In the genomic region with DNA sequence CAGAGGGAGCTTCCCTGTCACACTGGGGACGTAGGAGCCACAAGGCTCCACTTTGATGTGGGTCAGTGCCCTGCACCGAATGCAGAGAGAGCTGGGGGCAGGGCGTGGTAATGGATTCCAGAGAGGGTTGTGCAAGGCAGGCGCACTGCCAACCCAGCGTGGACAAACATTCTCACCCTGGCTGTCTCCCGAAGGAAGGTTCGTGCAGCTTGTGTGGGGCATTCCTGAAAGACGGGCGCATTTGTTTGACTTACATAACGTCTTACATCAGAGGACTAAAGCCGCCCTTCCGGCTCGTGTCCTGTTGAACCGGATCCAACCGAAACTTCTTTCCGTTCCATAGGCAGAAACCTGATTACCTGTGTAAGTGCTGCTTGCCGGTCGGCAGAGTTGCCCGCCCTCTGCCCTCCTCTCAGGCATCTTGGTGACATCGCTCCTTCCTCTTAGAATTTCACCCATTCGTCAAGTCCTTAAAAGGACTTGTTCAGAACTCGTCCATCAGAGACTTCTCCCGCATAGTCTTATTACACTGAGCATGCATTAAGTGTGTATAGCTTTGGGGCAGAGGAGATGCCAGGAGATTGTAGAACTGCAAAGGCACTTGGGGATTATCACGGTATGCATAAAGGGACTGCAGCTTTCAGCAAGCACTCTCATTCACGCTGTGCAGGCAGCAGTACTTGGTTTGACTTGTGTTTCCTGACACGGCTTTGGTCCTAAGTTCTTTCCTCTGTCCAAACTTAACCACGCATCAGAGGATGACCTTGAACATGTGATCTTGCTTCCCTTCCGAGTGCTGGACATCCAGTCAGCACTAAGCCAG, we compare ENCODE assay signal across 8 mouse cellular contexts. TPM values are rescaled to one million over a fixed set of nuclear protein-coding genes. Genes with fewer than 3 reads are reported as not detected.
DNase-seq lines count a peak whose midpoint lies in the region; ATAC-seq and TF ChIP-seq lines count a peak whose summit lies in the region.

No protein-coding gene starts in this region.

- peak overlapping the region; percentile 42 for H3K4me2 ChIP-seq in embryonic facial prominence, embryonic 11.5 days (ENCODE audit: low read depth, low read length)
- peak overlapping the region; percentile 70 for H3K4me2 ChIP-seq in intestine, postnatal 0 days (replicated peaks; ENCODE audit: low read depth)

- H3K27ac ChIP-seq in embryonic facial prominence, embryonic 11.5 days (replicated peaks; ENCODE audit: low read depth, low read length), result no peak overlapping the region
- no peak overlapping the region for H3K27ac ChIP-seq in intestine, postnatal 0 days (ENCODE audit: low read depth, low read length)

- 27% methylated on average over 28 of the region's 28 CpGs for WGBS in embryonic facial prominence, embryonic 11.5 days
- 18% methylated on average over 28 of the region's 28 CpGs for WGBS in intestine, postnatal 0 days

- no peaks in the 10 kb centered on the region for H3K9me3 ChIP-seq in embryonic facial prominence, embryonic 11.5 days (replicated peaks; ENCODE audit: control insufficient read depth, low read length)
- no peaks in the 10 kb centered on the region for H3K9me3 ChIP-seq in intestine, postnatal 0 days (ENCODE audit: control insufficient read depth)

- intact Hi-C loops in left cerebral cortex, postnatal 10 days (cut with DNase I), result no loop called here

- H3K4me1 ChIP-seq in embryonic facial prominence, embryonic 11.5 days (ENCODE audit: control insufficient read depth, insufficient read depth, low read length), result no peaks in the 10 kb centered on the region
- H3K4me1 ChIP-seq in intestine, postnatal 0 days (replicated peaks; ENCODE audit: control insufficient read depth, insufficient read depth, low read length), result 0 out of 2 replicates have a peak, but pooled peaks cover 3% of the 10 kb centered on the region

- ATAC-seq in embryonic facial prominence, embryonic 11.5 days (replicated peaks; ENCODE audit: insufficient number of reproducible peaks, low FRiP score, low TSS enrichment, low read depth), result 0 out of 2 replicates have a peak, but pooled peaks have one; percentile 59
- ATAC-seq in granulocyte monocyte progenitor cell, adult 5-6 weeks (replicated peaks; ENCODE audit: poor library complexity, severe bottlenecking), result peak; percentile 61
- peak; percentile 84 for ATAC-seq in intestine, postnatal 0 days
- ATAC-seq in megakaryocyte, adult 5-6 weeks (ENCODE audit: poor library complexity, severe bottlenecking), result peak; percentile 49; the same call in 1 of the 2 replicates

- DNase-seq in adrenal gland, adult 8-10 months, result peak; percentile 58
- peak; percentile 69 for DNase-seq in embryonic facial prominence, embryonic 11.5 days (ENCODE audit: low spot score)
- DNase-seq in left cerebral cortex, postnatal 10 days (ENCODE audit: extremely low spot score in 1 of 2, low spot score in 2 of 2), result peak; percentile 13 to 81
- peak; percentile 48 for DNase-seq in right cerebral cortex, postnatal 25 days
- DNase-seq in MN1 (ENCODE audit: low spot score), result no peak

- 0 out of 2 replicates have a peak overlapping the region, but pooled peaks have one; percentile 3 for H3K9ac ChIP-seq in embryonic facial prominence, embryonic 11.5 days (replicated peaks; ENCODE audit: low read length)
- H3K9ac ChIP-seq in intestine, postnatal 0 days (ENCODE audit: low read depth, low read length), result 0 out of 2 replicates have a peak overlapping the region, but pooled peaks have one; percentile 1

- TF ChIP-seq CTCF in intestine, postnatal 0 days (IDR thresholded peaks at IDR 0.05; ENCODE audit: low read depth), result no peak

- H3K36me3 ChIP-seq in embryonic facial prominence, embryonic 11.5 days (replicated peaks; ENCODE audit: control insufficient read depth, insufficient read depth, low read depth, low read length), result no peaks in the 10 kb centered on the region
- H3K36me3 ChIP-seq in intestine, postnatal 0 days (ENCODE audit: control insufficient read depth, insufficient read depth), result no peaks in the 10 kb centered on the region

- H3K4me3 ChIP-seq in embryonic facial prominence, embryonic 11.5 days (ENCODE audit: low read depth, low read length), result peak overlapping the region; percentile 9; the same call in 1 of the 2 replicates
- peak overlapping the region; percentile 30 for H3K4me3 ChIP-seq in intestine, postnatal 0 days (ENCODE audit: low read depth, low read length)

- no peaks in the 10 kb centered on the region for H3K27me3 ChIP-seq in embryonic facial prominence, embryonic 11.5 days (ENCODE audit: control insufficient read depth, insufficient read depth, low read length)
- no peaks in the 10 kb centered on the region for H3K27me3 ChIP-seq in intestine, postnatal 0 days (replicated peaks; ENCODE audit: control insufficient read depth, insufficient read depth, low read length)

RNA-seq across cellular contexts. Expression of a gene that starts 36.9 kb away (rescaled TPM):
- 1 to 10 TPM in 2 of 4 experiments, under 1 TPM in 2; 0.12 to 9.2 (median 4.2) TPM for total RNA-seq in adrenal gland, adult 8-10 months (2022)
- 2.6 and 3.7 TPM in 2 replicates for polyA plus RNA-seq in embryonic facial prominence, embryonic 11.5 days (2014; fragmentation: Nextera tagmentation; extraction: Ambion mirVana)
- not detected in 2 replicates for total RNA-seq in granulocyte monocyte progenitor cell, adult 5-6 weeks (2014; fragmentation: Nextera tagmentation)
- total RNA-seq in granulocyte monocyte progenitor cell, adult 5-6 weeks (2017), result 14.9 and 28.1 TPM in 2 replicates
- 4.5 and 5.7 TPM in 2 replicates for polyA plus RNA-seq in intestine, postnatal 0 days (2015; fragmentation: Nextera tagmentation; extraction: Ambion mirVana)
- total RNA-seq in left cerebral cortex, postnatal 10 days (2021), result 1 to 10 TPM; 2.1 to 4.1 TPM
- 0.13 TPM in 1 of 2 replicates, not detected in the other for total RNA-seq in megakaryocyte, adult 5-6 weeks (2015)
- total RNA-seq in megakaryocyte, adult 5-6 weeks (2017), result 12.9 and 15.8 TPM in 2 replicates

RNA-seq across cellular contexts. Expression of a gene that starts 47.6 kb away (rescaled TPM):
- total RNA-seq in adrenal gland, adult 8-10 months (2022), result 10 to 100 TPM; 22.4 to 42.8 (median 34.7) TPM
- 10.2 and 15.1 TPM in 2 replicates for polyA plus RNA-seq in embryonic facial prominence, embryonic 11.5 days (2014; fragmentation: Nextera tagmentation; extraction: Ambion mirVana)
- 2.1 and 3.7 TPM in 2 replicates for total RNA-seq in granulocyte monocyte progenitor cell, adult 5-6 weeks (2014; fragmentation: Nextera tagmentation)
- total RNA-seq in granulocyte monocyte progenitor cell, adult 5-6 weeks (2017), result 2.6 and 3.1 TPM in 2 replicates
- 7.9 and 9.2 TPM in 2 replicates for polyA plus RNA-seq in intestine, postnatal 0 days (2015; fragmentation: Nextera tagmentation; extraction: Ambion mirVana)
- total RNA-seq in left cerebral cortex, postnatal 10 days (2021), result 10 to 100 TPM; 15.3 to 16.0 TPM
- total RNA-seq in megakaryocyte, adult 5-6 weeks (2015), result 0.50 and 1.2 TPM in 2 replicates
- total RNA-seq in megakaryocyte, adult 5-6 weeks (2017), result 0.16 TPM in 1 of 2 replicates, not detected in the other
